Mouse (Mus musculus) CH12.LX (cell line): ENCODE results near the gene Cxcl9.

Experiments used
- CHD1 ChIP-seq: IDR thresholded peaks from 2 replicates; pipeline ENCODE4 v1.6.1; 2012; ENCODE audit warnings: low read depth, low read length, improper control_type of control experiment, inconsistent platforms
- CTCF ChIP-seq, 2 experiments: IDR thresholded peaks in 1 of 2; conservative IDR thresholded peaks in 1 of 2; 2 replicates each; pipeline ENCODE4 v1.5.1; 2011 to 2012; ENCODE audit warnings: low read depth in 2 of 2, low read length in 2 of 2, improper control_type of control experiment in 1 of 2, inconsistent platforms in 1 of 2, mild to moderate bottlenecking in 1 of 2, moderate library complexity in 1 of 2
- EP300 ChIP-seq: IDR thresholded peaks from 2 replicates; pipeline ENCODE4 v1.6.1; 2011; ENCODE audit warnings: low read length, improper control_type of control experiment
- GABPA ChIP-seq: IDR thresholded peaks from 2 replicates; pipeline ENCODE4 v1.6.1; 2012; ENCODE audit warnings: low read depth, low read length, improper control_type of control experiment, inconsistent platforms; ENCODE audit not compliant: insufficient replicate concordance
- KAT2A ChIP-seq: IDR thresholded peaks from 2 replicates; pipeline ENCODE4 v1.6.1; 2012; ENCODE audit warnings: low read length, improper control_type of control experiment, inconsistent platforms; ENCODE audit not compliant: insufficient replicate concordance
- POLR2A ChIP-seq: IDR thresholded peaks from 2 replicates; pipeline ENCODE4 v1.6.1; 2011; ENCODE audit warnings: low read depth, mild to moderate bottlenecking, improper control_type of control experiment, low read length
- RAD21 ChIP-seq: IDR thresholded peaks from 2 replicates; pipeline ENCODE4 v1.6.1; 2011; ENCODE audit warnings: low read depth, mild to moderate bottlenecking, low read length, improper control_type of control experiment, moderate library complexity
- UBTF ChIP-seq: IDR thresholded peaks from 2 replicates; pipeline ENCODE4 v1.6.1; 2012; ENCODE audit warnings: low read depth, mild to moderate bottlenecking, inconsistent platforms, low read length, improper control_type of control experiment, moderate library complexity
- ZKSCAN1 ChIP-seq: IDR thresholded peaks from 2 replicates; pipeline ENCODE4 v1.6.1; 2012; ENCODE audit warnings: low read depth, inconsistent platforms, low read length, improper control_type of control experiment, borderline replicate concordance

- TF ChIP-seq GABPA (no peak), CHD1 (no peak), RAD21 (no peak), ZKSCAN1 (no peak), UBTF (no peak), CTCF (conservative IDR thresholded peaks at IDR 0.05 in 1 of 2, IDR thresholded peaks at IDR 0.05 in 1 of 2; ENCODE audit: low read depth in 2 of 2, low read length in 2 of 2) (no peak), KAT2A (no peak), POLR2A (no peak), EP300 (no peak)
Measured at GRCm38 (mm10) chr5:92283107-92283506, 44.8 kb downstream of the Cxcl9 start.
